Mouse (Mus musculus) spleen, adult 12 weeks (tissue): Measurements from ENCODE around the gene Lexm.
A peak's percentile ranks its signal among the peaks of the same experiment; 100 is the strongest.

Source experiments
- DNase-seq: peaks from one replicate; pipeline ENCODE4 v3.0.0; 2022; ENCODE audit warnings: low spot score

Lexm gene

GRCm38 (mm10) chr4:106581865-106582204 lies 35.2 kb downstream of the Lexm start:
- DNase-seq: no peak

GRCm38 (mm10) chr4:106581176-106581864 lies 35.7 kb downstream of the Lexm start:
- DNase-seq: no peak

DNA sequence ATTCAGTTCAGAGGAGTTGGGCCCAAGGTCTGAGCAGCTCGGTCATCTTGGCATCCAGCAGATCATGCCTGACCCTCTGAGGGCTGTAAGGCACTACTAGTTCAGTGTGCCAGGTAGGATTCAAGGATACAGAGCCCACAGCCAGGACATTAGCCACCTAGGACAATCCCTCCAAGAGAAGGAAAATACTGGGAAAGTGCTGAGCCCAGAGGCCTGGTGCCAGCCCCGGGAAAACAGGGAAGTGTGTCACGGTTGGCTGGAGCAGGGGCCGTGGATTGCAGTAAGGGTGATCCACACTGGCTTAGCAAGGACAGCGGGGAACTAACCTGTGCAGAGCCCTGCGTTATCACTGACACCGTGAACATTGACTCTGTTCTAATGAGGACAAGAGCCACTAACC lies 39.5 kb downstream of the Lexm start:
- DNase-seq: no peak

DNA sequence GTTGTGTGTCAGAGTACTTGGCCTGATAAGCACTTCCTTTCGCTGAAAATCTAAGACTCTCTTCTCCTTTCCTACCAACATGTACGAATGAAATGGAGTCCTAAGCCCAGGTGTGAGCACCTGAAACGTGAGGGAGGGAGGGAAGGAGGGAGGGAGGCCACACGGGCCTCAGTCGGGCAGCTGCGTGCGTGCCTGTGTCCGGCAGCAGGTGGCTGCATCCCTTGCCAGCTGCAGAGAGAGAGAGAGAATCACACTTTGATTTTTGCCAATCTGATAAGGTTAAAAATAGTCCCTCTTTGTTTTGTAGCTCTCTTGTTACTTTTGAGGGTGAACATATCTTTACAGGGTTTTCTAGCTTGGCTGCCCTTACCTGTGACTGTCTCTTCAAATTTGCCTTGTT lies 42.0 kb downstream of the Lexm start:
- no peak for DNase-seq

DNA sequence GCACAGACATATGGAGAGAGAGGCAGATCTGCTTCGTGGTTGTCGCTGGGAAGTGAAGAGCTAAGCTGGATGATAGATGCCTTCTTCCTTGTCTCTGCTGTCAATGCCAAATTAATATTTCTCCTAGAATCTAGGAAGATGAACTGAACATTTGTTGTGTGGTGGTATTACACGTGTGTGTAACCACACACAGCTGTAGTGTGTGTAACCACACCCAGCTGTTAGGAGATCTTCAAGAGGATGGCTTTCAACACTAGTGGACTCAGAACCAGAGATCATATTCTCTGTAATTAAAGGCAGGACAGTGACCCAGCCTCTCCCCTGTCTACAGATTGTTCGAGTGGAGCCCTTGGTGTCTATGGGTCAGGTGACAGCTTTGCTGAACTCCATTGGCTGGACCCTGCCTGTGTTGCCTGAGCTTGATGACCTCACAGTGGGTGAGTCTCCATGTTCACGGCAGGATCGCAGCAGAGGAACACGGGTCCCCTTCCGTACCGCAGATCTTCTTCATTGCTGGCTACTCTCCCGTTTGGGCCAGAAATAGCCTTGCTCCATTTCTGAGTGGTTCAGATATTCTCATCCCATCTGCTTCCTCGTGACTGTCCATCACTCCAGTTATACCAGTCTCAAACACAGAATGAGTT lies 45.8 kb downstream of the Lexm start:
- no peak for DNase-seq

DNA sequence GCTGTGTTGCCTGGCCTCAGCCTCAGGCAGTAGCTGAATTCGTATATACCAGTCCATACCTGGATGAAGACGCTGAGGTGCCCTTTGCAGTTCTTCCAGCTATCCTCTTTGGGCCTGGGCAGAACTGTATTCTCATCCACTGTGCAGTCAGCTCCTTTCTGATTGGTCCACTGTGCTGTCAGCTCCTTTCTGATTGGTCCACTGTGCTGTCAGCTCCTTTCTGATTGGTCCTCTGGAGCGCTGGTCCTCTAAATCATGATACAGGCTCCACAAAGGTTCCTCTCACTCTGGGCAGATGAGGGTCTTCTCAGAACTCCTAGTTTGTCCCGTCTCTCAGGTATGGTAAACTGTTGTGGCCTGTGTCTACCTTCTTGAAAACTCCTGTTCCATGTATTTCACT lies 47.4 kb downstream of the Lexm start:
- DNase-seq: no peak

DNA sequence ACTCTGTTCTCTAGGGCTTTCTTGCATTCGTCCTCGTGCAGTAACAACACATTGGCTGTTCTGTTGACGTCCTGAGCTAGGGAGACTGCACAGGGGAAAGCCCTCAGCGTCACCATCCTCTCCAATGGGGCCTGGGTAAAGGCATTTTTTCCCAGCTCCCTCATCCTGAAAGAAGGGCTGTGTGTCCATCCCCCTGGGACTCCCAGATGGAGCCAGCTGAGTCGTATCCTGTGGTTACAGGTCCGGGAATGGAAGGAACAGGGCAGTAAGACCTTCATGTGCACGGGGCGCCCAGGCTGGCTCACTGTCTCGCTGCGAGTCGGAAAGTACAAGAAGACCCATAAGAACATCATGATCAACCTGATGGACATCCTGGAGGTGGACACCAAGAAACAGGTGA lies 52.9 kb downstream of the Lexm start:
- DNase-seq: no peak

GRCm38 (mm10) chr4:106562837-106563790 lies 53.9 kb downstream of the Lexm start:
- no peak for DNase-seq

GRCm38 (mm10) chr4:106562006-106562405 lies 55.0 kb downstream of the Lexm start:
- no peak for DNase-seq

- DNase-seq: peak; percentile 77
Observed at GRCm38 (mm10) chr4:106560846-106561781, 55.9 kb downstream of the Lexm start, which contains the start of gene Dhcr24. Gene Dhcr24, plus strand, starts transcription at chr4:106561038.

DNA sequence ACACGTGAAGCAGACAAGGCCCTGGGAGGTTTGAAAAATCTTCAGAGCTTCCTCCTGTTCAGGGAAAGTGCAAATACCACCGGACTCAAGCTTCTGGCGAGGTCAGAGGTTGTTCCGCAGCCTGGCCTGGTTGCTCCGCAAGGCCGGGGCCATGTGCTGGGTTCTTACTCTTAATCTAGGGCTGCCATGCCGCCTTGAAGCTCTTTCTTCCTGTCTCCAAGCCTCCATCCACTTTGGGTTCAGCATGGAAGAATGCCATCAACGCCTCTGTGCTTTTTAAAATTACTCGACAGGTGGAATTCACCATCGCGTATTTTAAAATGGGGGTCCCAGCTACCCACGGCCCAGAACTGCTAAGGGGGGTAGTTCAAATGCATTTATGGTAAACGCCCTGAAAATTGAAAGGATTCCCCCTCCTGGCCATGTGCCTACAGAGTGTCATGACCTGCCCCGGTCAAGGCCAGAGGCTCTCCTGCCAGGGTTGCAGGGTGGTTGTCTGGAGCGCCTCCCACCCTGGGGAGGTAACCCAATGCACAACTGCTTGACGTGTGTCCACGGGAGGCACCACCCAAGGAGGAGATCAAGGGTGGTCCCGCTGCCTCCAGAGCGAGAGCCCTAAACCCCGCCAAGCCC lies 56.7 kb downstream of the Lexm start:
- DNase-seq: no peak

- no peak for DNase-seq
Observed at GRCm38 (mm10) chr4:106559343-106560212, 57.5 kb downstream of the Lexm start.

DNA sequence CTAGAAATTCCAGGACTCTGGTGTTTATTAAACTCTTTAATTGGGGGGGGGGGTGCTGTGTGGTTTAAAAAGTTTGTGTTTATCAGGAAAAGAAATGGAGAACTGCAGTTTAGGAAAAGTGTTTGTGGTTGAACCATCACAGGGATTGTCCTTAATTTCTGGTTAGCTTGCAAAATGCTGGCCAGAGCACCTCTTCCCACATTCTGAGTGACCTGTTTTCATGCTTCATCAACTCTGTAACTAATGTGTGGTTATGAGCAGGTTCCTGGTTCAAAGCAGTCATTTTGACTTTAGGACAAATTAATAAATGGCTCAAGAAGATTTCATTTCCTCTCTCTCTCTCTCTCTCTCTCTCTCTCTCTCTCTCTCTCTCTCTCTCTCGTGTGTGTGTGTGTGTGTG lies 59.1 kb downstream of the Lexm start:
- no peak for DNase-seq

- no peak for DNase-seq
Observed at GRCm38 (mm10) chr4:106557262-106557661, 59.8 kb downstream of the Lexm start.

- DNase-seq: no peak
Observed at GRCm38 (mm10) chr4:106550516-106551166, 66.4 kb downstream of the Lexm start.

GRCm38 (mm10) chr4:106548113-106548512 lies 68.9 kb downstream of the Lexm start:
- DNase-seq: no peak

GRCm38 (mm10) chr4:106546896-106547295 lies 70.1 kb downstream of the Lexm start:
- no peak for DNase-seq

DNA sequence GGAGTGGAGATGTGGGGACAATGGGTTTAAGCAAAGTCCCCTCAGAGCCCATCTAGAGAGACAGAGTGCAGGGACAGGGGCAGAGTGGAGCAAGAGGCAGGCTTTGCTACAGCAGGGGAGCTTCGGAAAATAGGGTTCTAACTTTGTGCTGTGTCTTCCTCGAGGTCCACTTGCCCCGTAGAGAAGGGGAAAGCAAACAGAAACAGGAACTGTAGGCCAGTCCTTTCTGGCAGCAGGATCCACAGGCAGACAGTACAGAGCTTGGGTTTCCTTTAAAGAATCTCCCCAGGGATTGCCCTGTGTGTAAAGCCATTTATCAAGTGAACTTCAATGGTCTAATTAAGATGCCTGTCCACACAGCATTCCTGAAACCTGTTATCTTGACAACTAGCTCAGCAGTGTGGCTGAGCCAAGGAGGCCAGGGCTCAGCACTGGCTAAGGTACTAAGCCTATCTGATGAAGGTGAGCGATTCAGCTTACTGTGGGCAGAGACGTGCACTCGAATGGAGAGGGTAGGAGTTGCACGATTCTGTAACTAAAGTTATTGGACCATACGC lies 71.1 kb downstream of the Lexm start:
- no peak for DNase-seq

DNA sequence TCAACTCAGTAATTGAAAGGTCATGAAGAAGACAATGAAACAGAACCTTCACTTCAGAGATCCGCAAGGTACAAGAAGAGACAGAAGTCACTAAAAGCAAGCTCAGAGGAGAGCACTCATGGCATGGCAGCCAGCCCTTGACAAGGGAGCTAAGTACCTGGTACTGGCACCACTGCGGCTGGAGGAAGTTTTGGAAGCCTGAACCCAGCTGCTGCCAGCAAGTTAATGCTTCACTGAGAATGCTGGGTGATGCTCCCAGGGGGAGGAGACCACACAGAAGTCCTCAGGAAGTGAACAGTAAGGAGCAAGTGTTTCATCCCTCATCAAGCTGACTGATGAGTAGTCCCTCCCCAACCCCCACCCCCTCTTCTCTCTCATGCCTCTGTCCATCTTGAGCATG lies 74.8 kb downstream of the Lexm start:
- DNase-seq: no peak
